Mouse (Mus musculus) MN1 (cell line): ENCODE measurements around the gene Rtkn.

Experiments
- DNase-seq: peaks from one replicate; pipeline ENCODE4 v3.0.0-alpha.2; 2016; ENCODE audit warnings: low spot score

Gene Rtkn

DNA sequence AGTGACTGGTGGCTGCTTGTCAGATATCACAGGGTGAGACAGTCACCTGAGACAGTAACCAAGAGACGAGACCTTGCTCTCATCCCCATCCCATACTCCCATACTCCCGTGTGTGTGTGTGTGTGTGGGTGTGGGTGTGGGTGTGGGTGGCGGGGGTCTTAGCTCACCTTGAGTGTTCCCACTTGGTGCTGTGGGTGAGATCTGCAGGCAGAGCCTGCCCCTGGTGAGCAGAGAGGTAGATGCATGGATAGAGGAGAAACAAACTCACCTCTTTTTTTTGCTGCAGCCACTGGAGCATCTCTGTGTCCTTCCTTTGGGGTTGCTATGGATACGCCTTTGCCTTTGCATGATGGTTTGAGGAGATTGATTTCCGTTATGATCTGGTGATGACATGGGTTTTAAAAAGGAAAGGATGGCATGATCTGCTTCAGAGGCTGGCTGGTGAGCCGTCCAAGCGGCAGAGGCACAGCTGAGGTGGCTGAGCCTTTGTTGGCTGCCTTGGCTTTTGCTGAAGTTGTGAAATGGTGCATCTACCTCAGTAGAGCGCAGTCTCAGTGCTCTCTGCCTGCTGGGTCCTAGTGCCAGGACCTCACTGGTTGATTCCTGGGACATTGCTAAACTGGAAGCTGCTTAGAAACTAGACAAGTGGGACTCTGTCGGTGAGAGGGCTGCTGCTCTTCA is 37.1 kb downstream of the Rtkn start:
- DNase-seq = no peak

GRCm38 (mm10) chr6:83175996-83176395 is 40.7 kb downstream of the Rtkn start:
- DNase-seq = no peak

DNA sequence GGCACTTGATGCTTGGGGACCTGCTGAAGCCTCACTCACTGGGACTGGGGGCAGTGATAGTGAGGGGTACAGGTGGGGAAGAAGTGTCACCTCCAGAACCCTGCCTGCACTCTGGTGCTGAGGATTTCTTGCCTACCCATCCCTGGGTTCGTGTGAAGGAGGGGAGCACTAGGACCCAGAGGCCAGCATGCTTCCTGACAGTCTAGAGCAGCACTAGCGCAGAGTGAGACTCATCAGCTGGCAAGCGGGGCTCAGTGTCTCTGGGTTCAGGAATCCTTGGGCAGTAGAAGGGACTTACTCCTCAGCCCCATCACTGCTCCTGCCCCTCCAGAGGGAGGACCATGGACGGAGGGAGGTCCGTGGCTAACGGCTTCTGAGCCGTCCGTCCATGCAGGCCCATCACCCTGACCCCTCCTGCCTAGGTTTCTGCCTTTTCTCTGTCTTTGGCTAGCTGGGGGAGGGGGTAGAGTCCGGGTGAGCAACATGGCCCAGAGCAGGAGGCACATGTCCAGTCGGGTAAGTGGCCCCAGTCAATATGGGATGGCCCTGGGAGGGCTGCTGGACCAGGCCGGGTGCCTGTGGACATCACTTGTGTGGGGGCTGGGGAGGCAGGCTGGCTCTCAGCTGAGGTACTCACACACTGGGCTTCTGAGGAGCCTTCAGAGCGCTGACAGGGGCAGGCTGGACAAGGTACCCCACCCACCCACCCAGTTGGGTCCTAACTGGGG is 44.3 kb downstream of the Rtkn start:
- peak; percentile 67 for DNase-seq

GRCm38 (mm10) chr6:83180605-83181004 is 45.3 kb downstream of the Rtkn start:
- no peak for DNase-seq

GRCm38 (mm10) chr6:83184858-83185435 is 49.7 kb downstream of the Rtkn start:
- peak; percentile 64 for DNase-seq

DNA sequence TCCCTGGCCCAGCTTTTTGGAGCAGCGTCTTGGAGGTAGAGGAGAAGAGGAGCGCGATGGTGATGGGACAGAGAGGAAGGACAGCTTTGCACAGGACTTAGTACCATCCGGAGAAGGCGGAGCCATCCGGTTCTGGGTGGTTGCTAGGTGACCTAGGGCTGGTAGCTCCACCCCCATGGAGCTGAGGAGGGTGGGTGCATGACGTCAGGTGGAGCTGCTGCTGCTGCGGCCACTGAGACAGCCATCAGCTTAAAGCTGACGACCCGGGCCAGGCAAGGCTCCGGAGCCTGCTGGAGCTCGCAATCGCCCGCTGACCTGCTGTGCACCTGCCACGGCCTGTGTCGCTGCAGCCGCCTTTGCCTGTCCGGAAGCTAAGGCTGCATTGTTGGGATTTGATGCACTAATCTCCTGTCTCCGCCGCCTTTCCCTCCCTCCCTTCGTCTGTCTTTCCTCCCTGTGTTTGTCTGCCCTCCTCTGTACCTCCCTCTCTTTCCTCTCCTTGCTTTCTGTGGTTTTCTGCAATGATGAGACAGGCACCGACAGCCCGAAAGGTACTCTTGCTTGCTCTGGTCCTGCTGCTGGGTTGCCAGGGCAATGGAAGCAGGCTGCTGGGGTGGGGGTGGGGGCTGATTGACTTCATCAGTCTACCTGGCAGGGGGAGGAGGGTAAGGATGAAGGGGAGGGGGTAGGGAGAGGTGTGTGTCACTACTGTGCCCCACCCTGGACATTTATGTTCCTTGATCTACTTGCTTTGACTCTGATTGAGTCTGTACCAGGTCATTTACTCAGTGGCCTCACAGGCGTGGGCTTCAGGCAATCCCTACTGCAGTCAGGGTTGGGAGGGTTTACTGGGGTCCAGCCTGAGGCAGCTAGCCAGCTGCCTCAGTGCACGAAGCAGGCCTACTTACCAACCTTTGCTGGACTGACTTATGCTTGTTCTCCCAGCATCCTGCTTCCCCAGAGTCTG is 50.9 kb downstream of the Rtkn start:
- DNase-seq = peak; percentile 80

DNA sequence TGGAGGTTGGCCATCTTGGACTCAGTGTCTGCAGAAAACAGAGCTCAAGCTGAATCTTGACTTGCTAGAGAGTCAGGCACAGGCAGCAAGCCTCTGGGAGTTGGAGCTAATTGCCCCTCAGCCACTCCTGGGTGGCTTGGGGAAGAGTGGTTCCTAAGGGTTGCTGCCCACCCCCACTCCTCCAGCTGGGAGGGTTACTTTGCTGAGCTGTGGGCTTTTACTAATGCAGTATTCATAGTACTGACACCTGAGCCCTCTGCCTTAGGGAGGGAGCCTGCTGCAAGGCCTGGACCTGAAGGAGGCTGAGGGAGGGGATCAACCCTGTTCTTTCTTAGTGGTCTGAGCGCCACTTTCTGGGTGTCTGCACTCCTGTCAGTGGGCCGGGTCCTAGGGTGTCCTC is 51.7 kb downstream of the Rtkn start:
- DNase-seq = no peak

DNA sequence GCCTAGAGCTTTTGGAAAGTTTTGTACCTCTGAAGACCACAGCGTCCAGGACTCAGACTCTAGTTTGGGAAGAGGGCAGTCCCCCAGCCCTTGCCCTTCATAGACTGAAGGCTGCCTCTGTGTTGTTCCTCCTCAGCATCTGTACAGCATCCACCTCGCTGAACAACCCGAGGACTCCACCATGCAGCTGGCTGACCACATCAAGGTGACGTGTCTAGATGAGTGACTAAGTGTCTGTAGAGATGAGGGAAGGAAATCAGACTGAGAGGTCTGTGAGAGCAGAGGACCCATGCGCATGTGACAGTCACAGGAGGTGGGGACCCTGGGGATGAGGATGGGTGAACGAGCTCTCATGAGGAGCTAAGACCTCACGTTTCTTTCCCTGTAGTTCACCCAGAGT is 58.3 kb downstream of the Rtkn start:
- DNase-seq = no peak

GRCm38 (mm10) chr6:83197345-83198004 is 62.2 kb downstream of the Rtkn start:
- peak; percentile 43 for DNase-seq
